Mouse (Mus musculus) G1E-ER4 (cell line): ENCODE measurements around the gene Adam12. TPM values are rescaled to one million over a fixed set of nuclear protein-coding genes. Genes with fewer than 3 reads are reported as not detected.

Experiments
- GATA1 ChIP-seq: IDR thresholded peaks from one replicate; pipeline ENCODE4 v1.8.0; 2012; ENCODE audit warnings: low read length, inconsistent platforms
- polyA plus RNA-seq: library from polyadenylated mRNA; stranded (reverse); fragments of >175 nt; gene quantifications from 2 replicates; pipeline ENCODE4 v1.2.3, GENCODE M21; 2012

Adam12 gene
- polyA plus RNA-seq, 1 experiment = not detected

DNA sequence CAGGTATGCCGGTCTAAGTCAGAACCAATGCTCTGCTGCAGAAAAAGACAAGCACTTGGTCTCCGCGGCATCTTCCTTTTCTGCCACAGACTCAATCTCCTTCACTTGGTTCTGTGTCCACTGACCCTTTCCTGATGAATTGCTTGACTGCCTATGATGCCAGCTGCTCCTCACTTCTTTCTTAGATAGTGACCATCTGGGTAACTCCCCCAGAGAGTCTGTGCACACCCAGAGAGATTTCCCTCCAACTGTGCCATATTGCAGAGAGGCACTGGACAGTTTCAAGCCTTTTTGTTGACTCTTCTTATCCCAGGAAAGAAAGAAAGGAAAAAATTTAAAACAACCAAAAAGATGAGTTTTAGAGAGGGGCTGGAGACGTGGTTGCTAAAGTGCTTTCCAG, 310.7 kb downstream of the Adam12 start:
- TF ChIP-seq GATA1 = no peak

GRCm38 (mm10) chr7:133920724-133921123, 311.2 kb downstream of the Adam12 start:
- TF ChIP-seq GATA1 = no peak

- no peak for TF ChIP-seq GATA1
These were observed 312.0 kb downstream of the Adam12 start for GRCm38 (mm10) chr7:133919918-133920317.

- no peak for TF ChIP-seq GATA1
These were observed 312.6 kb downstream of the Adam12 start for GRCm38 (mm10) chr7:133919306-133919705.

DNA sequence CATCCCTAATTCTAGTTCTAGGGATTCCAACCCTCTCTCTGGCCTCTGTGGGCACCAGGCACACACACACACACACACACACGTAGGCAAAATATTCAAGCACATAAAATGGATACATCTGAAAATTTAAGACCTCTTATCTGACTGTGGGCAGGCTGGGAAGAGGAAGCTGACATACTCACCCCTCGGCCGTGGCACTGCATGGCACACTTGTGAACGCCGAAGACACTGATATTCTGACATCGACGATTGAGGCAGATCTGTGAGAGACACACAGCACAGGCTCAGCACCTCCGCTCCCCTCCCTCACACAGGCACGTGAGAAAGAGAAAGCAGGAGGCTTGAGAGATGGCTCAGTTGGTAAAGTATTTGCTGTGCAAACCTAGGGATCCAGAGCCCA, 315.7 kb downstream of the Adam12 start:
- TF ChIP-seq GATA1 = no peak

- no peak for TF ChIP-seq GATA1
These were observed 320.1 kb downstream of the Adam12 start for GRCm38 (mm10) chr7:133911881-133912280.

DNA sequence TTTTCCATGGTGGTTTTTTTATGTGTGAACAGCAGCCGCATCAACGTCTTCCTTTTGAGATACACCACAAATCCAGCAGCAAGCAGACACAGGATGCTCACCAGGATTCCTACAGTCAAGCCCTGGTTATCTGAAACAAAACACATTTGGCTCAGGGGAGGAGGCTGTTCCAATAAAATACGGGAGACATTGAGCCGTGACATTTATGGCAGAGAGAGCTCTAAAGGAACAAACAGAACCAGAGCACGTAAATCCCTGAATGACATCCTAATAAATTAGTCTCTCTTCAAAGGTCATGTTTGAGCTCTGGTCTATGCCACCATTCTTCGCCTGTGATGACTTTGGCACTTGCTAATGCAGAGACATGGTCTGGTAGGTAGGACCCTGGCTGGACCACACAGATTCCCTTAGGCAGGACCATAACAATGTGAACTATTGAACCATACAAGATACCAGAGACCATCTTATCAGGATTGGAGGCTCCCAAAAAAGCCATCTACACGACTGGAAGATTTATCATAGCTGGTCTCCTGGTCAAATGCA, 322.0 kb downstream of the Adam12 start:
- no peak for TF ChIP-seq GATA1

DNA sequence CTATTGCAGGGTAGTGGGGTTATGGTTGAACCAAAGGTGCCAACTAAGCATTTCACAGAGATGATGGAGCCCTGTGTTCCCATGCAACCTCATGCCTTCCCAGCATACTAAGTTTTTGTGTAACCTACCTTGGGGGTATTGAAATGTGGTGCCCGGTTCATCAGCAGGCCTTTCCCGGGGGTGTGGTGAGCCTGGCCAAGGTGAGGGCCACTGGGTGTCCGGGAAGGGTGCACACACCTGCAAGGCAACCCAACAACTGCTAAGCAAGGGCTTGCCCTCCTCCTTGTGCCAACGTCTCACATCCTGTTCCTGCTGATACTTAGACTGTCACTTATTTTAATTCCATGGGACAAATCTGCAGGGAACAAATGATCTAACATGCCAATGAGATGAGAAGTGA, 323.0 kb downstream of the Adam12 start:
- TF ChIP-seq GATA1 = no peak

DNA sequence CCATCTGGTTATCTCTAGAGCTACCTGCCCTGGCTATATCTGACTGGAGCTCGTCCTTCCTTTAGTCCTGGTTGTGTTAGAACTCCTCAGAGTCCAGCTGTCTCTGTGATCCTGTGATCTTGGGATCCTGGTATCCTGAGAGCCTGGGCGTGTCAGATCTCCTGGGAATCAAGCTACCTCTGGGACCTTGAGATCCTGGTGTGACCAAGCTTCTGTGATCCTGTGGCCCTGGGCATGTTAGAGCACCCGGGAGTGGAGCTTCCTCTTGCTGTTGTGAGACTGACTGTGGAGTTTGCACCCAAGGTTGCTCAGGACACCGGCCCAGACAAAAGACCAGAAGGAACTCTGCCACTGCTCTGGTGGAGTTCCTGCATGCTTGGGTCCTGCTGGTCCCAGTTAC, 332.6 kb downstream of the Adam12 start:
- TF ChIP-seq GATA1 = no peak

GRCm38 (mm10) chr7:133891796-133892195, 340.1 kb downstream of the Adam12 start:
- no peak for TF ChIP-seq GATA1

DNA sequence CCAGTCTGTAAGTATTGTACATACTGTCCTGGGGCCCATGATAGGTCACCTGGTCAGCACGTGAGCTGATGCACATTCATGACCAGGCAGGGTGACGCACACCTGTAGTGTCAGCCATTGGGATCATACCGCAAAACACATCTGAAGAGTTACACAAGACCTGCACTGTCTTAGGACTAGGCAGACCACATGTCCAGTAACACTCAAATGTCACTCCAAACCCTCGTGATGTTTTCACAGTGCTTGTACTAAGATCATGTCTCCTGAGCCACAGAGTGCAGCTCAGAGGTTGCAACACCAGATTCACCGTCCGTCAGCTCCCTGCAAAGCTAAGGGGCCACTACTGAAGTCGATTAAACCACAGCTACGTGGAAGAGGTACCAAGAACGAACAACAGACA, 340.6 kb downstream of the Adam12 start:
- no peak for TF ChIP-seq GATA1

DNA sequence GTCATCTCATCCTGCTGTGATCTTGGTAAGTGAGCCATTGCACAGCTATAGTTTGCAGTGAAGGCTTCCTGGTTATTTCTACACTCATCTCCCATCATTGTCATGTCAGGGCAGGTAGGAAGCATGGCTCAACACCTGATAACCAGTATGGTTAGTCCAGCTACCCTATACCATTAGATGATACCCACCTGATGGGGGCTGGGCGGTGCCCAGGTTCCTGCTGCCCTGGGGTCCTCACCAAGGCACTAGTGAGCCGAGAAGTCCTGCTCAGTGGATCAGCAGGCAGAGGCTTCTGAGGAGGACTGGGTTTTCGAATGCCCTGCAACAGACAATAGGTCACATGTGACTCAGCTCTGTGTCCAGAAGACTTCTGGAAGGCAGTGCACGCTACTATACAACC, 342.0 kb downstream of the Adam12 start:
- TF ChIP-seq GATA1 = no peak

- TF ChIP-seq GATA1 = no peak
These were observed 342.7 kb downstream of the Adam12 start for GRCm38 (mm10) chr7:133888926-133889920.

GRCm38 (mm10) chr7:133879761-133880160, 352.2 kb downstream of the Adam12 start:
- TF ChIP-seq GATA1 = no peak

DNA sequence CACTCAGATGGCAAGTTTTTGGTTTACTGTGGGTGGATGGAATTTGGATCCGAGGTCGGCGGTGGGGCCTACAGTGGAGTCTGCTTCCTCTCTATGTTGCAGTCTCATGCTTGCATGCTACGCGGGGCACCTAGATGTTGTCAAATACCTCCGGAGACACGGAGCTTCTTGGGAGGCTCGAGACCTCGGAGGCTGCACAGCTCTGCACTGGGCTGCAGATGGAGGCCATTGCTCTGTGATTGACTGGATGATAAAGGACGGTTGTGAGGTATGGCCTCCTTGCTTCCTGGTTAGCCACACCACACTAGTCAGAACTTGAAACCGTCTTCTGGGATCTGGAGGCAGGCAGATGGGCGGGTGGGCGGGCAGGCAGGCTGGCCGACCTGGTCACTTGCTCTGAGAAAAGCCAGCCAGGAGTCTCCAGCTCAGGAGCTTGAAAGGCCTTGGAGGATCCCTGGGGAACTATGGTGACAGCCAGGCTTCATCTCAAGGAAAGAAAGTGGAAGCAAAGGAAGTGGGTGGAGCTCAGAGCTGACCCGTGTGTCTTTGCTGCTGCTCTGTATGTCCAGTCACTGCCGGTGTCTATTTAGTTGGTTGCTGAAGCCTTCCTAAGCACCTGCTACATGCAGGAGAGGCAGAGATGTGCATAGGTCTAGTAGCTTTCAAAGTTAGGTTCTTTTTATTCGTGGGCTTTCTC, 355.2 kb downstream of the Adam12 start:
- no peak for TF ChIP-seq GATA1

DNA sequence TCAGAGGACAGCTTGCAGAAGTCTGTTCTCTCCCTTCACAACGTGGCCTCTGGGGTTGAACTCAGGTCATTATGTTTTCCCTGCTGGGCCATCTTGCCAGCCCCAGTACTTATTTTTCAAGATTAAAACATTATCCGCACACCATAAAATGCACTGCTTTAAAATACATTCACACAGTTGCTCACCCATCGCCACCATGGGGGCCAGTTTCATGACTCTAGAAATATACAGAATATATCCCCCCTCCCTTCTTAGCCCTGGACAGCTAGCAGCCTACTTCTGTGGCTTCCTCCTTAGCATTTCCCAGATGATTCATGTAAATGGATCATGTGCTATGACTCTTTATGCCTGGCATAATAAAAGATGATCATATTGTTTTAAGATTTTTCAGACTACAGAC, 355.8 kb downstream of the Adam12 start:
- no peak for TF ChIP-seq GATA1
